Mouse (Mus musculus) hindbrain, embryonic 15.5 days (tissue): Measurements from ENCODE around the gene Alas2. TPM values are rescaled to one million over a fixed set of nuclear protein-coding genes. Genes with fewer than 3 reads are reported as not detected.

ENCODE experiments used
- ATAC-seq: fragments of 200-750 bp; cut with Nextera tagmentation; 2 replicates; pipeline ENCODE4 v1.8.0; 2017; ENCODE audit warnings: low read depth, moderate number of reproducible peaks, moderate TSS enrichment; ENCODE audit not compliant: low FRiP score
- H3K27ac ChIP-seq: fragments of 300-500 bp; sonication (generic); replicated peaks from 2 replicates; pipeline ENCODE4 v1.5.1; 2015; ENCODE audit warnings: mild to moderate bottlenecking, inconsistent platforms
- H3K27me3 ChIP-seq: fragments of 300-500 bp; sonication (generic); 2 replicates; pipeline ENCODE4 v1.6.1; 2015; ENCODE audit warnings: control low read depth, inconsistent platforms
- H3K36me3 ChIP-seq: fragments of 300-500 bp; sonication (generic); 2 replicates; pipeline ENCODE4 v1.6.1; 2015; ENCODE audit warnings: control low read depth, inconsistent platforms
- H3K4me1 ChIP-seq: fragments of 300-500 bp; sonication (generic); replicated peaks from 2 replicates; pipeline ENCODE4 v1.6.1; 2015; ENCODE audit warnings: control low read depth, inconsistent platforms
- H3K4me2 ChIP-seq: fragments of 300-500 bp; sonication (generic); 2 replicates; pipeline ENCODE4 v1.6.1; 2015; ENCODE audit warnings: moderate library complexity, mild to moderate bottlenecking, inconsistent platforms
- H3K4me3 ChIP-seq: fragments of 300-500 bp; sonication (generic); 2 replicates; pipeline ENCODE4 v1.5.1; 2015; ENCODE audit warnings: mild to moderate bottlenecking, inconsistent platforms
- H3K9ac ChIP-seq: fragments of 300-500 bp; sonication (generic); 2 replicates; pipeline ENCODE4 v1.6.1; 2015; ENCODE audit warnings: inconsistent platforms
- H3K9me3 ChIP-seq: fragments of 300-500 bp; sonication (generic); 2 replicates; pipeline ENCODE4 v1.6.1; 2016; ENCODE audit warnings: control low read depth, inconsistent platforms
- WGBS: fragments of 180-500 bp; shearing (Covaris S2); methylation state at CpG from one replicate; pipeline ENCODE4 v1.1.7; 2015; 5-methylcytosine and 5-hydroxymethylcytosine counted together
- polyA plus RNA-seq: library from polyadenylated mRNA; unstranded; fragments of >200 nt; fragmentation: Nextera tagmentation; extraction: Ambion mirVana; gene quantifications from 2 replicates; pipeline ENCODE4 v1.2.1, GENCODE M21; 2015

Alas2 gene
- 42.1 and 51.8 TPM in 2 replicates for polyA plus RNA-seq

DNA sequence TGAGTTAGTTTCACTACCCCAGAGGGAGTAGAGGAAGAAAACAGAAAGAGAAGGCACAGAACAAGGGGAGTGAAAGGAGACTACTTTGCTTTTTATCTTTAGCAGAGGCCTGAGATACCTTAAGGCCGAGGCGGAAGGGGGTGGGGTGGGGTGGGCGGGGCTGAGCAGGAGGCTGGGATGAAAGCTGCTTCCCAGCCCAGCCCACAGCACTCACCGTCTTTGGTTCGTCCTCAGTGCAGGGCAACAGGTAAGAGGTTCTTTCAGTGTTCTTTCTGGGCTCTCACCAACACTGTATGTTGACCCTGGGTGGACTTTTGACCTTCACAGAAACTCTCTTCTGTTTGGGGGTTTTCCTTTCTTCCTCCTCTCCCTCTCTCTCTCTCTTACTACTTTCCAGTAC is at the start of gene Alas2:
Gene Alas2, plus strand, starts transcription at position 137 of the 400 bp plus-strand sequence.
- no peaks in the 10 kb centered on the region for H3K4me1 ChIP-seq
- ATAC-seq, result no peak
- no peak within 1 kb of the TSS for H3K4me2 ChIP-seq
- no peaks in the 10 kb centered on the region for H3K9me3 ChIP-seq
- H3K27ac ChIP-seq, result no peak within 1 kb of the TSS
- no peak within 1 kb of the TSS for H3K9ac ChIP-seq
- no peak within 1 kb of the TSS for H3K4me3 ChIP-seq
- H3K27me3 ChIP-seq, result 0 out of 2 replicates have a peak, but pooled peaks cover 2% of the 10 kb centered on the region
- WGBS, result 48% methylated on average over 5 of the region's 5 CpGs
- H3K36me3 ChIP-seq, result no peaks in the 10 kb centered on the region

DNA sequence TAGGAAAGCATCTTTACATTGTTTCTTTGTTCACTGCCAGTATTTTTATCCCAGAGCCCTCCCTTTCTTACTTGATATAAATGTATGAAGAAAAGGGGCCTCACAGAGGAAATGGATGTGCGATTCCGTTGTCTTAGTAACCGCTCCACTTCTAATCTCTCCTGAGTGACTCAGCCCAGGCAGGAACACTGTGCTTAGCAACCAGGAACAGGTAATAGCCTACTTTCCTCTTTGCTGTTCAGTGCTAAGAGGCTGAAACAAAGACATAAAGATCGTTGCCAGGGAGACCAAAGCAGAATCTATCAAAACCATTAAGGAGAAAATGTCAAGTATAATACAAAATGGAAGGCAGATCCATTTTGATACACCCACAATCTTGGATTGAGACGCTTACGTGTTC is 38.5 kb upstream of the Alas2 start:
- H3K27me3 ChIP-seq, result no peaks in the 10 kb centered on the region
- no peak overlapping the region for H3K9ac ChIP-seq
- no peaks in the 10 kb centered on the region for H3K9me3 ChIP-seq
- 55% methylated on average over 6 of the region's 6 CpGs for WGBS
- H3K4me3 ChIP-seq, result no peak overlapping the region
- H3K4me1 ChIP-seq, result no peaks in the 10 kb centered on the region
- peak overlapping the region; percentile 51; the same call in 1 of the 2 replicates for H3K27ac ChIP-seq
- ATAC-seq, result peak; percentile 77; the same call in 1 of the 2 replicates
- H3K4me2 ChIP-seq, result no peak overlapping the region
- H3K36me3 ChIP-seq, result no peaks in the 10 kb centered on the region

DNA sequence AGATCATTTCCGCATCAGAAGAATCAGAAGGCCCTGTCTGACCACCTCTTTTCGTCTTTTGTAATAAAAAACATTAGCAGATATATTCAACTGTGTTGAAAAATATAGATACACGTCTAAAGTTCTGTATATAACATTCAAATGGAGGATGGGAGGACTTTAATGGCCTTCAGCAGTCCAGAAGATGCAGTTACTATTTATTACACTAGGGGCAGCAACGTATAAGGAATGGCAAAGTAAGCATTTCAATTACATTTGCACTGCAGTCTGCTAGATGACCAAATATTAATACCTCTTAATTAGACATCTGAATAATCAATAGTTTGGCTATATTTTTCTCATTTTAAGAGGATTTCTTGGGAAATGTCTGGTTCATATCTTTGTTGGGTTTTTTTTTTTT is 36.5 kb upstream of the Alas2 start:
- H3K4me3 ChIP-seq, result no peak overlapping the region

DNA sequence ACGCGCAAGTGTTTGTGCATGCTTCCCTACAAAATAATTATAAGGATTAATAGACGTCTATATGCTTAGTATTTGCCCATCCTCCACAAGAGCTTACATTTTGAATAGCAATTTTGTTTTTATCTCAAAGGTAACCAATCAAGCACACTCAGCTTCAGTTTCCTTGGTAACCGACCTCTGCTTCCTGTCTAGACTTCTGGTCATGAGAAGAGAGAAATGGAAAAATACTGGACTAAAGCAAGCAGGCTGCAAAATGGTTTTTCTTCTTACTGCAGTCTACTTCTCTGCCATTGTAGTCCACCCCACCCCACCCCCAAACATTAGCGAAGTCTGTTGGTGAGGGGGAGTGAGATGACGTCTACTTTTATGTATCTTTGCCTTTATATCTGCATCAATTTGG is 35.9 kb upstream of the Alas2 start:
- H3K27me3 ChIP-seq, result no peaks in the 10 kb centered on the region
- no peaks in the 10 kb centered on the region for H3K4me1 ChIP-seq
- peak overlapping the region; percentile 61 for H3K27ac ChIP-seq
- WGBS, result 82% methylated on average over 6 of the region's 6 CpGs
- H3K36me3 ChIP-seq, result no peaks in the 10 kb centered on the region
- peak; percentile 42; the same call in 1 of the 2 replicates for ATAC-seq
- no peak overlapping the region for H3K4me2 ChIP-seq
- H3K4me3 ChIP-seq, result no peak overlapping the region
- H3K9me3 ChIP-seq, result no peaks in the 10 kb centered on the region
- no peak overlapping the region for H3K9ac ChIP-seq

More for the DNA sequence above, 36.5 kb upstream of the Alas2 start:
- H3K36me3 ChIP-seq, result no peaks in the 10 kb centered on the region
- no peak overlapping the region for H3K4me2 ChIP-seq
- H3K9ac ChIP-seq, result no peak overlapping the region
- no peaks in the 10 kb centered on the region for H3K9me3 ChIP-seq
- H3K27ac ChIP-seq, result no peak overlapping the region
- no peaks in the 10 kb centered on the region for H3K4me1 ChIP-seq
- 51% methylated on average over 4 of the region's 4 CpGs for WGBS
- H3K27me3 ChIP-seq, result no peaks in the 10 kb centered on the region
- ATAC-seq, result no peak

DNA sequence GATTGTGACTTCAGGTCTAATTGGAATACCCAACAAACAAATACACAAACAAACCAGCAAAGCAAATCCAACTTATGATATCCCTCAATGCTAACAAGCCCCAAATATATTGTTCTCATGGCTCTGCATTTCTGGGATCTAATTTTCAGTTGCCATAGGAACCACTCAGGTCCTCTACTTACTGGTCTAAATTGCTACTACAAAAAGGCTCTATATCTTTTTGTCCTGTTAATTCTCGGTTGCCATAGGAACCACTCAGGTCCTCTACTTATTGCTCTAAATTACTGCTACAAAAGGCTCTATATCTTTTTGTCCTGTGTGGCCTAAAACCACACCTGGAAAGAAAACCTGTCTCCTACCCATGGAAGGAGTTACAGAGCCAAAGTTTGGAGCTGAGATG is 33.0 kb upstream of the Alas2 start:
- ATAC-seq, result no peak
- no peak overlapping the region for H3K27ac ChIP-seq
- no peak overlapping the region for H3K9ac ChIP-seq
- H3K9me3 ChIP-seq, result no peaks in the 10 kb centered on the region
- no peaks in the 10 kb centered on the region for H3K36me3 ChIP-seq
- H3K4me1 ChIP-seq, result no peaks in the 10 kb centered on the region
- H3K27me3 ChIP-seq, result no peaks in the 10 kb centered on the region
- no peak overlapping the region for H3K4me2 ChIP-seq
- no peak overlapping the region for H3K4me3 ChIP-seq
- 88% methylated on average over 1 of the region's 1 CpGs for WGBS

DNA sequence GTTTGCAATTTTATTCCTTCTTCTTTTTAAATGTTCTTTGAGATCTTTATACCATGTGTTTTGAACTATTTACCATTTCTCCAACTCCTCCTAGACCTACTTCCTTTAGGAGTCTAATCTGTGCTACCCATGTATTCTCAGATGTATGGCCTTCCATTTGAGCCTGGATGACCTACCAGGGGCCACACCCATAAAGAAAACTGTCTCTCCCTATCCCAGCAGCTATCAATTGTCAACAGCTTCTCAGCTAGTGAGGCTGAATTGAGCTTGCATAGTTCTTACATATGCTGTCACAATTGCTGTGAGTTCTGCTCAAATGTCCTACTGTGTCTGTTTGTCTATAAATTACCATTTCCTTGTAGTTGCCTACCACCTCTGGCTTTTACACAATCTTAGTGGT is 31.2 kb upstream of the Alas2 start:
- Histone ChIP-seq H3K27me3 (no peaks in the 10 kb centered on the region), H3K9ac (no peak overlapping the region), H3K4me3 (no peak overlapping the region), H3K4me2 (no peak overlapping the region), H3K36me3 (no peaks in the 10 kb centered on the region), H3K9me3 (no peaks in the 10 kb centered on the region), H3K4me1 (no peaks in the 10 kb centered on the region), H3K27ac (no peak overlapping the region)
- no peak for ATAC-seq

DNA sequence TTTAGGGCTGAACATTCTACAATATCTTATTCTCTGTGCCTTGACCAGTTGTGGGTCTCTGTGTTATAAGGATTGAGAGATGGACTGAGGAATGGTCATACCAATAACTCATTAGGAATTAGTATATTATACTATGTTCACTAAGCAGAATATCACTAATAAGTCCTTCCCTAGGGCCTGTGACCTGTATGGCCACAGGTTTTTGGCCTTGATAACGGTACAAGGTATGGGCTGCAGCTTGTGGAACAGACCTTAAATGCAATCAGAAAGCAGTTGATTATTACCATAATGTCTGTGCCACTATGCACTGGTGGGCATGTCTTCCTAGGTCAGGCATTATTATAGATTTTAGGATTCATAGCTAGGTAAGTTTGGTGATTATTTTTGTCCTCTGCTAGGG is 30.7 kb upstream of the Alas2 start:
- 93% methylated on average over 1 of the region's 1 CpGs for WGBS

DNA sequence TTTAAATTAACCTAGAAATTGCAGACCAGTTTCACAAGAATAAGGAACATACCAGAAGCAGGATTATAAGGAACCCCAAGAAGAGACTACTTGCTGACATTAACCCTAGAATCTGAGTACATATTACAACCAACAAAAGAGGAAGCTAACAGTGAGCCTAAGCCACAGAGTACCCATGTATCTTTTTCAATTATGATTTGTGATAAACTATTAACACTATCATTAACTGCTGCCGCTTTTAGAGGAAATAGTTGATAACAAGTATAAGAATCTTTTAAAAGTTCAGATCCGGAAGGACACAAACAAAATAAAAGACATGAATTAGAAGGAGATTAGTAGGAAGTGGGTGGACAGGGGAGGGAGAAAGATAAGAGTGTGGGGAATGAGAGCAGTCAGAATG is 7.1 kb upstream of the Alas2 start:
- ATAC-seq, result no peak
- Histone ChIP-seq H3K4me1 (no peaks in the 10 kb centered on the region), H3K27ac (no peak overlapping the region), H3K9me3 (no peaks in the 10 kb centered on the region), H3K36me3 (no peaks in the 10 kb centered on the region), H3K4me2 (no peak overlapping the region), H3K9ac (no peak overlapping the region), H3K4me3 (no peak overlapping the region), H3K27me3 (no peaks in the 10 kb centered on the region)
- WGBS, result 99% methylated on average over 2 of the region's 2 CpGs

More for the DNA sequence above, 30.7 kb upstream of the Alas2 start:
- Histone ChIP-seq H3K27me3 (no peaks in the 10 kb centered on the region), H3K4me2 (no peak overlapping the region), H3K27ac (no peak overlapping the region), H3K4me1 (no peaks in the 10 kb centered on the region), H3K36me3 (no peaks in the 10 kb centered on the region), H3K9me3 (no peaks in the 10 kb centered on the region), H3K4me3 (no peak overlapping the region), H3K9ac (no peak overlapping the region)
- no peak for ATAC-seq

DNA sequence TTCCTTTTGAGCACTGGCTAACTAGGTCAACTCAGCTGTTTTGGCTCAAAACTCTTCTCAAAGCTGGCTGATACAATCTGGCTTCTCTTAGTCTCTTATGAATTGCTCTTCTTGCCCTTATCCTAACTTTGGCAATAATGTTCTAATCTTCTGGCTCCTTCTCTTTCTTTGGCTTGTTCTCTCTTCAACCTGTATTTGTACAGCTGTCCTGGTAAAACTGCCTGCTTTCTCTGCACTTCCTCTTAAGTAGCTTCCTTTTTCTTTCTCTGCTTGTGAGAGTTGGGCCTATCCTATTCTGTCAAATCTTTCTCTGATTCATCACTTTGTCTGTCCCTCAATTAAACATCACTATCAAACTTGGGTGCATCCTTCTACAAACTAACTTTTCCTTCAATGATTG is 5.5 kb upstream of the Alas2 start:
- Histone ChIP-seq H3K27me3 (no peaks in the 10 kb centered on the region), H3K9me3 (no peaks in the 10 kb centered on the region), H3K4me1 (no peaks in the 10 kb centered on the region), H3K4me2 (no peak overlapping the region), H3K27ac (no peak overlapping the region), H3K4me3 (no peak overlapping the region), H3K36me3 (no peaks in the 10 kb centered on the region), H3K9ac (no peak overlapping the region)
- ATAC-seq, result no peak

DNA sequence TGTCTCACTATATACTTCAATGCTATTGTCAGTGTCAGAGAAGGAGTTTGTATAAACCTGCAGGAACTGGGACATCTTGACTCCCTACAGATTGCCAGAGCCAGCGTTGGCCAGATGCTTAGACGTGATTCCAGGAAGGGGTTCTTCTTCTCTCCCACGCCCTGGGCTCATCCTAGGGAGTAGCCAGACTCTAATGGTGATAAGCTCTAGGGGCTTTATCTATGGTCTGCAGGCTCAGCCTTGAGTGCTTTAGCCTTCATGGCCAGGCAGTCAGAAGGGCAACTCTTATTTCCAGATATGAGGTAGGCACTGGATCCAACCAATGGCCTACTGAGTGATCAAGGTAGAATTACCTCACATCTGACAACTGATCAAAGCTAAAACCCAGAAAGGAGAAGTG is 2.5 kb downstream of the Alas2 start:
- WGBS, result 88% methylated on average over 3 of the region's 3 CpGs

DNA sequence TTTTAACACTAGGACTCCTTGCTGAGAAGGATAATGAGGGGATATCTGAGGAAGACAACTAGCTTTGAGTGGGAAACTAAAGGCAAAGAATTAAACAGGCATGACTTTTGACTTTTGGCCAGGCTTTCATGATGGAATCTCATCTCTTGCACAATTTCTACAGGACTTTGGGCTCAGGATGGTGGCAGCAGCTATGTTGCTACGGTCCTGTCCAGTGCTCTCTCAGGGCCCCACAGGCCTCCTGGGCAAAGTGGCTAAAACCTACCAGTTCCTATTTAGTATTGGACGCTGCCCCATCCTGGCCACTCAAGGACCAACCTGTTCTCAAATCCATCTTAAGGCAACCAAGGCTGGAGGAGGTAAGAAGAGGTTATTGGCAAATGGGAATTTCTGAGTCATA is 4.8 kb downstream of the Alas2 start:
- Histone ChIP-seq H3K27me3 (0 out of 2 replicates have a peak, but pooled peaks cover 2% of the 10 kb centered on the region), H3K27ac (no peak overlapping the region)
- ATAC-seq, result no peak

More for the DNA sequence above, 2.5 kb downstream of the Alas2 start:
- no peak for ATAC-seq
- Histone ChIP-seq H3K9me3 (no peaks in the 10 kb centered on the region), H3K36me3 (no peaks in the 10 kb centered on the region), H3K27ac (no peak overlapping the region), H3K4me2 (no peak overlapping the region), H3K27me3 (0 out of 2 replicates have a peak, but pooled peaks cover 2% of the 10 kb centered on the region), H3K9ac (no peak overlapping the region), H3K4me1 (no peaks in the 10 kb centered on the region), H3K4me3 (no peak overlapping the region)

DNA sequence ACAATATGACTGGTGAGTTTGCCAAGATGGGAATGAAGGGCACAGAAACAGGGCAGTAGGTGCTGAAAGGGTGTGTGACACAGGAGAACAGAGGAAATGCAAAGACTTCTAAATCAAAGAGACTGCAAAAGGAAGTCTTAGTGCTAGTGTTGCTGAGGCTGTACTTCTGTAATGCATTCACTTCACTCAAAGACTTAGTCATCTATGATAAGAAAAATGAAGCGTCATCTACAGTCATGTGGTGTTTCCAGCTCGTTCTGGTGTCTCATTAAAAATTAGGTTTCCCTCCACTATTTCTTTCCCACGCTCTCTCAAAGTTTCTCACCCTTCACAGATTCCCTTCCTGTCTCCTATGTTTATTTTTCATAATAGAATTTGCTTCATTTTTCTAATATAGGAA is 6.9 kb downstream of the Alas2 start:
- 91% methylated on average over 3 of the region's 3 CpGs for WGBS
- H3K36me3 ChIP-seq, result no peaks in the 10 kb centered on the region
- no peak overlapping the region for H3K4me3 ChIP-seq
- 0 out of 2 replicates have a peak, but pooled peaks cover 2% of the 10 kb centered on the region for H3K27me3 ChIP-seq
- no peak overlapping the region for H3K27ac ChIP-seq
- H3K4me1 ChIP-seq, result no peaks in the 10 kb centered on the region
- no peak for ATAC-seq
- H3K9me3 ChIP-seq, result no peaks in the 10 kb centered on the region
- no peak overlapping the region for H3K9ac ChIP-seq
- no peak overlapping the region for H3K4me2 ChIP-seq

More for the DNA sequence above, 4.8 kb downstream of the Alas2 start:
- no peaks in the 10 kb centered on the region for H3K9me3 ChIP-seq
- no peak overlapping the region for H3K4me2 ChIP-seq
- 96% methylated on average over 2 of the region's 2 CpGs for WGBS
- H3K9ac ChIP-seq, result no peak overlapping the region
- H3K4me3 ChIP-seq, result no peak overlapping the region
- no peaks in the 10 kb centered on the region for H3K4me1 ChIP-seq
- no peaks in the 10 kb centered on the region for H3K36me3 ChIP-seq

DNA sequence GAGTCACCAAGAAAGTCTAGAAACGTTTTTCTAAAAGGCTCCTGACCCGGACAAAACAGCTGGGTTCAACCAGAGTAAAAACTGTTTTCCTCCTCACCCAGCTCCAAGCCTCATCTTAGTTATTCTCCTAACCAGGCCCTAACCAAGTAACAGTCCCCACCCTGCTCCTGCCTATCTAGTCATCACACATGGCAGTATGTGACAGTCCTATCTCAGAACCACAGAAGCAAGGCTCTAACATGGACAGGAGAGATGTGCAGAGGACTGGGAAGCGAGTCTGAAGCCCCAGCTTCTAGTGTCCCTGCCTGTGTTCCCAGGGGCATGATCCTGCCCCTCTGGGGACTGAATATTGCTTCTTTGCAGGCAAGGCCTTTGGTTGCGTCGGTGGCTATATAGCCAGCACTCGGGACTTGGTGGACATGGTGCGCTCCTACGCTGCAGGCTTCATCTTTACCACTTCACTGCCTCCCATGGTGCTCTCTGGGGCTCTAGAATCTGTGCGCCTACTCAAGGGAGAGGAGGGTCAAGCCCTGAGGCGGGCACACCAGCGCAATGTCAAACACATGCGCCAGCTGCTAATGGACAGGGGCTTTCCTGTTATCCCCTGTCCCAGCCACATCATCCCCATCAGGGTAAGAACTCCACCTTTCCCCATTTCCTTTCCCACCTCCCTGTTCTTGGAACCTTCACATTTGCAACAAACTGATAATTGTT is 17.6 kb downstream of the Alas2 start:
- no peak for ATAC-seq
- WGBS, result 92% methylated on average over 12 of the region's 12 CpGs
- no peak overlapping the region for H3K27ac ChIP-seq

More for the DNA sequence above, 17.6 kb downstream of the Alas2 start:
- Histone ChIP-seq H3K4me1 (no peaks in the 10 kb centered on the region), H3K36me3 (no peaks in the 10 kb centered on the region), H3K4me2 (no peak overlapping the region), H3K4me3 (no peak overlapping the region), H3K9me3 (no peaks in the 10 kb centered on the region), H3K27me3 (no peaks in the 10 kb centered on the region), H3K9ac (no peak overlapping the region)
